Mouse (Mus musculus) lung, embryonic 16.5 days (tissue): ENCODE measurements at regions not wholly inside any gene's neighbourhood (a gene's known extent, or its start where the extent isn't known, plus 50 kb on each side); places are given as distances from the start of the nearest gene placed in this dataset.
A peak's percentile ranks its signal among the peaks of the same experiment; 100 is the strongest.
"Not testable (repeated sequence)": the region's sequence is repeated elsewhere in the genome, so short reads cannot be mapped to it uniquely, and the experiment has no call there.

Experiments
- ATAC-seq: fragments of 200-750 bp; cut with Nextera tagmentation; 2 replicates; pipeline ENCODE4 v1.8.0; 2017; ENCODE audit warnings: low read depth, mild to moderate bottlenecking, moderate library complexity
- H3K27ac ChIP-seq: fragments of 300-500 bp; sonication (generic); 2 replicates; pipeline ENCODE4 v1.5.1; 2014; ENCODE audit warnings: mild to moderate bottlenecking, control low read depth, low read length
- H3K27me3 ChIP-seq: fragments of 300-500 bp; sonication (generic); 2 replicates; pipeline ENCODE4 v1.6.1; 2014; ENCODE audit warnings: low read depth, low read length, mixed read lengths; ENCODE audit not compliant: control insufficient read depth, insufficient read depth
- H3K36me3 ChIP-seq: fragments of 300-500 bp; sonication (generic); 2 replicates; pipeline ENCODE4 v1.6.1; 2014; ENCODE audit warnings: low read length; ENCODE audit not compliant: control insufficient read depth, insufficient read depth
- H3K4me1 ChIP-seq: fragments of 300-500 bp; sonication (generic); replicated peaks from 2 replicates; pipeline ENCODE4 v1.6.1; 2014; ENCODE audit warnings: low read length, mixed read lengths; ENCODE audit not compliant: control insufficient read depth, insufficient read depth
- H3K4me2 ChIP-seq: fragments of 300-500 bp; sonication (generic); 2 replicates; pipeline ENCODE4 v1.6.1; 2014; ENCODE audit warnings: low read depth, low read length, control low read depth
- H3K4me3 ChIP-seq: fragments of 300-500 bp; sonication (generic); 2 replicates; pipeline ENCODE4 v1.5.1; 2014; ENCODE audit warnings: mild to moderate bottlenecking, low read length, control low read depth
- H3K9ac ChIP-seq: fragments of 300-500 bp; sonication (generic); 2 replicates; pipeline ENCODE4 v1.6.1; 2014; ENCODE audit warnings: low read length, control low read depth
- H3K9me3 ChIP-seq: fragments of 300-500 bp; sonication (generic); 2 replicates; pipeline ENCODE4 v1.6.1; 2016; ENCODE audit warnings: low read length; ENCODE audit not compliant: control insufficient read depth
- WGBS: fragments of 180-500 bp; shearing (Covaris S2); extraction: QIAGEN DNeasy Blood & Tissue Kit; methylation state at CpG from one replicate; pipeline ENCODE4 v1.1.7; 2014; 5-methylcytosine and 5-hydroxymethylcytosine counted together

DNA sequence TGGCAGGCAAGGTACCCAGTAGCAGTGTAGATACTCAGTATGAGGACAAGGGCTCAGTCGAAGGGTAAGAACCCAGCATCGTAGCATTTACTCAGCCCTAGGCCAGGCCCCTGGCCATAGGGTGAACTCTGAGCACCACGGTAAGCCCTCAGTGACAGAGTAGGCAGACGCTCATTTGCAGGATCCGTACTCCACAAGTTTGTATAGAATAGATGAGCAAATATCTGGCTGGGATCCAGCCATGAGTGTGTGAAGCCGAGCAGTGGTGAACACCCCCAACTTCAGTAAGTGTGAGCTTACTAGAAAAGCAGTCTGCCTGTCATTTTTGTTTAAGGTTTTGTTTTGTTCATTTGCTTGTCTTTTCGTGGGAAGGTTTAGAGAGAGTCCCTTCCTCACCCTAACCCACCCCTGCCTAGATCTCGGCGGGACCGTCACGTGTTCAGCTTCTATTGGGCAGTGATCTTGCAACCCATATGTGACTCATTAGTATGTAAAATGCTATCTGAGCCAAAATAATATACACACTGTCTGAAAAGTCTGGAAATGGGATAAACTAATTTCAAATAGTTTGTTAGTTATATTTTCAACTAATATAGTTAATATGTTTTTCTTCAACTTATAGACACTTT is 76.3 kb downstream of the Gm5447 start:
- Histone ChIP-seq H3K36me3 (no peaks in the 10 kb centered on the region), H3K4me1 (peaks cover 24% of the 10 kb centered on the region), H3K27ac (peak overlapping the region; percentile 67), H3K9me3 (no peaks in the 10 kb centered on the region), H3K9ac (peak overlapping the region; percentile 42), H3K4me2 (peak overlapping the region; percentile 1; the same call in 1 of the 2 replicates), H3K27me3 (no peaks in the 10 kb centered on the region), H3K4me3 (no peak overlapping the region)
- ATAC-seq = peak; percentile 56
- 37% methylated on average over 11 of the region's 11 CpGs for WGBS

- WGBS = no CpG with 5 or more reads among the region's 6 CpGs
- H3K4me2 ChIP-seq = not testable (repeated sequence)
These were observed 77.6 kb downstream of the Gm5447 start for GRCm38 (mm10) chr13:31051586-31051985.

DNA sequence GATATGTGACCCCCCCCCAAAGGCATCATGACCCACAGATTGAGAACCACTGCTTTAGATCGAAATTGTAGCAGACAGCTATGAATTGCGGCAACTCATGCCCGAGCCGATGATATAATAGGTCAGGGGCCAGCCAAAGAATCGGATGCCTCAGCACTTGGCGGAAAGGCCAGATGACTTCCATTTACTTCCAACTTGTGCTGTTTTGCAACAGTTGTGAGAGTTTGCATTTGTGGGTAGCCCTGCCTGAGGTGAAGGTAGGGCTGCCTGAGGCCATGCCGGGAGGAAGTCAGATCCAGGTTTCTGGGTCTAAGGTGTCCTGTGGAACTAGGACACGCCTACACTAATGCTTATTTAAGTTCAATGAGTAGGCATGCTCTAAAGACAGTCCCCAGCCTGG is 80.4 kb downstream of the Gm5447 start:
- H3K27ac ChIP-seq = peak overlapping the region; percentile 84
- H3K36me3 ChIP-seq = no peaks in the 10 kb centered on the region
- H3K9ac ChIP-seq = no peak overlapping the region
- ATAC-seq = no peak
- H3K4me1 ChIP-seq = peaks cover 27% of the 10 kb centered on the region
- no peaks in the 10 kb centered on the region for H3K9me3 ChIP-seq
- no peak overlapping the region for H3K4me2 ChIP-seq
- no peak overlapping the region for H3K4me3 ChIP-seq
- no peaks in the 10 kb centered on the region for H3K27me3 ChIP-seq
- 67% methylated on average over 8 of the region's 8 CpGs for WGBS

More at GRCm38 (mm10) chr13:31051586-31051985, 77.6 kb downstream of the Gm5447 start:
- not testable (repeated sequence) for H3K4me3 ChIP-seq, H3K9me3 ChIP-seq, ATAC-seq, H3K27ac ChIP-seq, H3K36me3 ChIP-seq, H3K27me3 ChIP-seq, H3K9ac ChIP-seq
- peaks cover 28% of the 10 kb centered on the region for H3K4me1 ChIP-seq

DNA sequence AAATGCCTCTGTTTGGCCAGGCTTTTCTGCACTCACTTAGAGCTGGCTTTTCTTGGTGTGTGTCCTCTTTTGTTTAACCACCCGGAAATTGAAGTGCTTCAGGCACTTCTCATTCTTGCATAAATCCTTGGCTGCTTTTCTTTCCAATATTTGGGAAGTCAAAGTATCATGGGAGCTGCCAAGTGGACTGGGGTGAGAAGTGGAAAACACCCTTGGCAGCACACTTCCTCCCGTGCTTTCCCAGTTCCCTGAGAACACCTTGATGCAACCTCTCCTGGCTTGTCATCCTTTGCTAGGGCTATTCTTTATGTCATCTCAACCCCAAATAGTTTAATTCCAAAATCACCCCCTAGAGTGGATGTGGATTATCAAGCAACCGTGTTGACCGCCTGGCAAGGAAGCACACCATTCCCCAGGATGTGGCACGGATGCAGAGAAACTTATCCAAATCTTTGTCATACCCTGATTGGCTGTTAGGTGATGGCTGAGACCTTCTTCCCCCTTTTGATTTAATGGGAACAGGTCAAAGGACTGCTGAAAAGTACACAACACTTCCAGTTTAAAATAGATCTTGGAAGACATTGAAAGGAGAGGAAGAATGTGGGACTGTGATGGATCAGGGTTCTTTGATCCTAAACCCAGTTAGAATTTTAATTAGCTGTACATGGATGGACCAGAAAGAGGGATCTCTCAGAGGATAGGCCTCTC is 81.5 kb downstream of the Gm5447 start:
- WGBS = 20% methylated on average over 5 of the region's 5 CpGs
- H3K27ac ChIP-seq = peak overlapping the region; percentile 91
- peak; percentile 89 for ATAC-seq

DNA sequence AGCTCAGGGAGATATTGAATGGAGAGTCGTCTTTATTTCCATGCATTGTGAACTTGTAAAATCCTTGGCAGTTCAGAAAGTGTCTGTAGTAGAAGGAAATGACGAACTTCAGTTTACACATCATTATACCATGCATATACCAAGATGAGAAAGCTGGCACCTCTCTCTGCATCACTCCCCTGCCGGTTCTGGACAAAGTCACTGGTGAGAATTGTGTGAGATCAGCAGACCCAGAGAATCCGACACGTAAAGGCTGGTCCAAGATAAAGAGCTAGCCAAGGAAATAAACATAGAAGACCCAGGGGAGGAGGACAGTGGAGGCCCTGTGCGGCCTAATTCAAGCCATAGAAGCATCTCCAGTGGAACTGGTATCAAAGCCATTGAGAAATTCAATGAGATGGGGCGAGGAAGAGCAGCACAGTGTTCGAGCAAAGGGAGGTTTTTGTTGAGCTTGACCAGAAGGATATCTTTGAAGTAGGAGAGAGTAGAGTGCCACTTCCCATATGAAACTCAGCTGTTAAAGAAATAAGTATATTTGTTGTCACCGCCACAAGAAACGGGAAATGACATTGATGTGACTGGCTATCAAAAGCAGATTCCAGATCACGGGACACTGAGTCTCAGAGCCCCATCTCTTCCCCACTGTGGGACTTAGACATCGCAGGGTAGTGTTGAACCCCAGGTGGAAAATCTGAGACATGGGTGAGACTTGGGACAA is 82.3 kb downstream of the Gm5447 start:
- Histone ChIP-seq H3K4me2 (no peak overlapping the region), H3K9me3 (no peaks in the 10 kb centered on the region), H3K27me3 (no peaks in the 10 kb centered on the region), H3K27ac (peak overlapping the region; percentile 91), H3K36me3 (no peaks in the 10 kb centered on the region), H3K4me1 (peaks cover 18% of the 10 kb centered on the region), H3K9ac (no peak overlapping the region), H3K4me3 (no peak overlapping the region)
- peak; percentile 56 for ATAC-seq
- WGBS = 47% methylated on average over 12 of the region's 12 CpGs

More for the DNA sequence above, 81.5 kb downstream of the Gm5447 start:
- Histone ChIP-seq H3K4me2 (no peak overlapping the region), H3K4me1 (peaks cover 18% of the 10 kb centered on the region), H3K9me3 (no peaks in the 10 kb centered on the region), H3K36me3 (no peaks in the 10 kb centered on the region), H3K9ac (no peak overlapping the region), H3K27me3 (no peaks in the 10 kb centered on the region), H3K4me3 (no peak overlapping the region)

- WGBS = 44% methylated on average over 6 of the region's 6 CpGs
- Histone ChIP-seq H3K27ac (no peak overlapping the region), H3K4me1 (peaks cover 6% of the 10 kb centered on the region; the same call in 1 of the 2 replicates), H3K4me2 (no peak overlapping the region), H3K9me3 (peaks cover 2% of the 10 kb centered on the region; the same call in 1 of the 2 replicates), H3K9ac (no peak overlapping the region), H3K27me3 (no peaks in the 10 kb centered on the region), H3K4me3 (no peak overlapping the region), H3K36me3 (no peaks in the 10 kb centered on the region)
- ATAC-seq = no peak
These were observed 87.0 kb downstream of the Gm5447 start for GRCm38 (mm10) chr13:31060916-31061431.

GRCm38 (mm10) chr13:31068343-31068742 is 94.3 kb downstream of the Gm5447 start:
- H3K36me3 ChIP-seq = no peaks in the 10 kb centered on the region
- H3K27ac ChIP-seq = no peak overlapping the region
- ATAC-seq = no peak
- H3K4me1 ChIP-seq = no peaks in the 10 kb centered on the region
- H3K4me3 ChIP-seq = no peak overlapping the region
- WGBS = 58% methylated on average over 2 of the region's 2 CpGs
- no peak overlapping the region for H3K4me2 ChIP-seq
- peaks cover 2% of the 10 kb centered on the region; the same call in 1 of the 2 replicates for H3K9me3 ChIP-seq
- H3K27me3 ChIP-seq = no peaks in the 10 kb centered on the region
- H3K9ac ChIP-seq = no peak overlapping the region

- 36% methylated on average over 5 of the region's 5 CpGs for WGBS
- 0 out of 2 replicates have a peak, but pooled peaks cover 4% of the 10 kb centered on the region for H3K4me1 ChIP-seq
- no peaks in the 10 kb centered on the region for H3K36me3 ChIP-seq
- H3K9ac ChIP-seq = no peak overlapping the region
- no peak overlapping the region for H3K4me2 ChIP-seq
- H3K4me3 ChIP-seq = no peak overlapping the region
- peak; percentile 84 for ATAC-seq
- H3K27ac ChIP-seq = no peak overlapping the region
- peaks cover 4% of the 10 kb centered on the region for H3K27me3 ChIP-seq
- H3K9me3 ChIP-seq = no peaks in the 10 kb centered on the region
These were observed 102.5 kb downstream of the Gm5447 start for GRCm38 (mm10) chr13:31076541-31076940.

GRCm38 (mm10) chr13:31078751-31079150 is 104.7 kb downstream of the Gm5447 start:
- H3K9ac ChIP-seq = no peak overlapping the region
- H3K9me3 ChIP-seq = no peaks in the 10 kb centered on the region
- no peak for ATAC-seq
- WGBS = 67% methylated on average over 3 of the region's 3 CpGs
- no peaks in the 10 kb centered on the region for H3K36me3 ChIP-seq
- peaks cover 4% of the 10 kb centered on the region; the same call in 1 of the 2 replicates for H3K4me1 ChIP-seq
- no peak overlapping the region for H3K4me3 ChIP-seq
- no peak overlapping the region for H3K4me2 ChIP-seq
- peaks cover 4% of the 10 kb centered on the region for H3K27me3 ChIP-seq
- H3K27ac ChIP-seq = no peak overlapping the region
